Mouse (Mus musculus) midbrain, embryonic 13.5 days (tissue): ENCODE measurements around the gene Ccnj. TPM values are rescaled to one million over a fixed set of nuclear protein-coding genes. Genes with fewer than 3 reads are reported as not detected.
A peak's percentile ranks its signal among the peaks of the same experiment; 100 is the strongest.

Experiments
- ATAC-seq: fragments of 200-750 bp; cut with Nextera tagmentation; 2 replicates; pipeline ENCODE4 v1.8.0; 2017; ENCODE audit warnings: mild to moderate bottlenecking, moderate TSS enrichment, moderate library complexity
- H3K27ac ChIP-seq: fragments of 300-500 bp; sonication (generic); 2 replicates; pipeline ENCODE4 v1.5.1; 2015; ENCODE audit warnings: inconsistent platforms, mild to moderate bottlenecking, moderate library complexity
- H3K27me3 ChIP-seq: fragments of 300-500 bp; sonication (generic); 2 replicates; pipeline ENCODE4 v1.6.1; 2015; ENCODE audit warnings: mild to moderate bottlenecking, inconsistent platforms
- H3K36me3 ChIP-seq: fragments of 300-500 bp; sonication (generic); 2 replicates; pipeline ENCODE4 v1.6.1; 2015; ENCODE audit warnings: mild to moderate bottlenecking, inconsistent platforms
- H3K4me1 ChIP-seq: fragments of 300-500 bp; sonication (generic); replicated peaks from 2 replicates; pipeline ENCODE4 v1.6.1; 2015; ENCODE audit warnings: inconsistent platforms
- H3K4me2 ChIP-seq: fragments of 300-500 bp; sonication (generic); replicated peaks from 2 replicates; pipeline ENCODE4 v1.6.1; 2015; ENCODE audit warnings: moderate library complexity, mild to moderate bottlenecking, inconsistent platforms
- H3K4me3 ChIP-seq: fragments of 300-500 bp; sonication (generic); replicated peaks from 2 replicates; pipeline ENCODE4 v1.5.1; 2015; ENCODE audit warnings: mild to moderate bottlenecking, inconsistent platforms
- H3K9ac ChIP-seq: fragments of 300-500 bp; sonication (generic); replicated peaks from 2 replicates; pipeline ENCODE4 v1.6.1; 2015; ENCODE audit warnings: mild to moderate bottlenecking, inconsistent platforms
- H3K9me3 ChIP-seq: fragments of 300-500 bp; sonication (generic); 2 replicates; pipeline ENCODE4 v1.6.1; 2016; ENCODE audit warnings: mild to moderate bottlenecking, inconsistent platforms
- WGBS: fragments of 180-500 bp; shearing (Covaris S2); methylation state at CpG from one replicate; pipeline ENCODE4 v1.1.7; 2015; 5-methylcytosine and 5-hydroxymethylcytosine counted together
- polyA plus RNA-seq: library from polyadenylated mRNA; unstranded; fragments of >200 nt; fragmentation: Nextera tagmentation; extraction: Ambion mirVana; gene quantifications from 2 replicates; pipeline ENCODE4 v1.2.1, GENCODE M21; 2015

Ccnj gene
- polyA plus RNA-seq, result 27.8 and 30.0 TPM in 2 replicates

- Histone ChIP-seq H3K4me2 (peak within 1 kb of the TSS; percentile 79), H3K27me3 (no peaks in the 10 kb centered on the region), H3K4me3 (peak within 1 kb of the TSS; percentile 66), H3K27ac (peak within 1 kb of the TSS; percentile 96), H3K9me3 (no peaks in the 10 kb centered on the region), H3K4me1 (peaks cover 47% of the 10 kb centered on the region), H3K9ac (peak within 1 kb of the TSS; percentile 97), H3K36me3 (no peaks in the 10 kb centered on the region)
- ATAC-seq, result peak; percentile 99
- WGBS, result under 1% methylated on average over 71 of the region's 71 CpGs
Measured at GRCm38 (mm10) chr19:40830703-40831415, at the start of gene Ccnj. Gene Ccnj, plus strand, starts transcription at chr19:40831279.

- Histone ChIP-seq H3K4me2 (no peak overlapping the region), H3K4me1 (no peaks in the 10 kb centered on the region), H3K4me3 (no peak overlapping the region), H3K36me3 (no peaks in the 10 kb centered on the region), H3K27me3 (no peaks in the 10 kb centered on the region), H3K9me3 (no peaks in the 10 kb centered on the region), H3K27ac (no peak overlapping the region), H3K9ac (no peak overlapping the region)
- ATAC-seq, result no peak
- WGBS, result 75% methylated on average over 15 of the region's 15 CpGs
Measured at GRCm38 (mm10) chr19:40788004-40788714, 42.9 kb upstream of the Ccnj start.

- Histone ChIP-seq H3K4me1 (no peaks in the 10 kb centered on the region), H3K27me3 (no peaks in the 10 kb centered on the region), H3K9ac (no peak overlapping the region), H3K4me3 (no peak overlapping the region), H3K4me2 (no peak overlapping the region), H3K27ac (no peak overlapping the region), H3K36me3 (no peaks in the 10 kb centered on the region), H3K9me3 (no peaks in the 10 kb centered on the region)
- no peak for ATAC-seq
- WGBS, result 85% methylated on average over 2 of the region's 2 CpGs
Measured at GRCm38 (mm10) chr19:40788715-40789084, 42.4 kb upstream of the Ccnj start.

GRCm38 (mm10) chr19:40805176-40805737 lies 25.8 kb upstream of the Ccnj start:
- Histone ChIP-seq H3K36me3 (no peaks in the 10 kb centered on the region), H3K4me1 (0 out of 2 replicates have a peak, but pooled peaks cover 5% of the 10 kb centered on the region), H3K4me3 (no peak overlapping the region), H3K9ac (no peak overlapping the region), H3K27ac (no peak overlapping the region), H3K9me3 (no peaks in the 10 kb centered on the region), H3K4me2 (no peak overlapping the region), H3K27me3 (no peaks in the 10 kb centered on the region)
- ATAC-seq, result no peak
- 28% methylated on average over 7 of the region's 7 CpGs for WGBS

- no peak for ATAC-seq
Measured at GRCm38 (mm10) chr19:40809858-40810257, 21.2 kb upstream of the Ccnj start.

GRCm38 (mm10) chr19:40811840-40812239 lies 19.2 kb upstream of the Ccnj start:
- no peak for ATAC-seq
- 78% methylated on average over 4 of the region's 4 CpGs for WGBS
- no peaks in the 10 kb centered on the region for H3K9me3 ChIP-seq

More at GRCm38 (mm10) chr19:40809858-40810257, 21.2 kb upstream of the Ccnj start:
- Histone ChIP-seq H3K27ac (no peak overlapping the region), H3K4me1 (0 out of 2 replicates have a peak, but pooled peaks cover 5% of the 10 kb centered on the region), H3K36me3 (no peaks in the 10 kb centered on the region), H3K9me3 (no peaks in the 10 kb centered on the region), H3K27me3 (no peaks in the 10 kb centered on the region), H3K4me2 (no peak overlapping the region), H3K4me3 (no peak overlapping the region), H3K9ac (no peak overlapping the region)
- WGBS, result 60% methylated on average over 7 of the region's 7 CpGs

GRCm38 (mm10) chr19:40812778-40813177 lies 18.3 kb upstream of the Ccnj start:
- H3K4me1 ChIP-seq, result no peaks in the 10 kb centered on the region
- no peaks in the 10 kb centered on the region for H3K27me3 ChIP-seq
- no peak overlapping the region for H3K9ac ChIP-seq
- no peak overlapping the region for H3K4me2 ChIP-seq
- WGBS, result 90% methylated on average over 3 of the region's 3 CpGs
- no peak for ATAC-seq
- no peak overlapping the region for H3K27ac ChIP-seq
- H3K4me3 ChIP-seq, result no peak overlapping the region
- H3K9me3 ChIP-seq, result no peaks in the 10 kb centered on the region
- H3K36me3 ChIP-seq, result no peaks in the 10 kb centered on the region

More at GRCm38 (mm10) chr19:40811840-40812239, 19.2 kb upstream of the Ccnj start:
- Histone ChIP-seq H3K36me3 (no peaks in the 10 kb centered on the region), H3K4me3 (no peak overlapping the region), H3K27me3 (no peaks in the 10 kb centered on the region), H3K4me1 (no peaks in the 10 kb centered on the region), H3K4me2 (no peak overlapping the region), H3K27ac (no peak overlapping the region), H3K9ac (no peak overlapping the region)

GRCm38 (mm10) chr19:40813385-40813784 lies 17.7 kb upstream of the Ccnj start:
- 88% methylated on average over 14 of the region's 14 CpGs for WGBS
- Histone ChIP-seq H3K4me1 (no peaks in the 10 kb centered on the region), H3K27ac (no peak overlapping the region), H3K4me3 (no peak overlapping the region), H3K9ac (no peak overlapping the region), H3K4me2 (no peak overlapping the region), H3K27me3 (no peaks in the 10 kb centered on the region), H3K9me3 (no peaks in the 10 kb centered on the region), H3K36me3 (no peaks in the 10 kb centered on the region)
- no peak for ATAC-seq

- H3K36me3 ChIP-seq, result no peaks in the 10 kb centered on the region
- no peak overlapping the region for H3K4me2 ChIP-seq
- no peak overlapping the region for H3K4me3 ChIP-seq
- no peak for ATAC-seq
- H3K27me3 ChIP-seq, result no peaks in the 10 kb centered on the region
- no peak overlapping the region for H3K27ac ChIP-seq
- no peak overlapping the region for H3K9ac ChIP-seq
- no peaks in the 10 kb centered on the region for H3K9me3 ChIP-seq
- 88% methylated on average over 7 of the region's 7 CpGs for WGBS
- no peaks in the 10 kb centered on the region for H3K4me1 ChIP-seq
Measured at GRCm38 (mm10) chr19:40815645-40816183, 15.4 kb upstream of the Ccnj start.

GRCm38 (mm10) chr19:40817901-40818532 lies 13.1 kb upstream of the Ccnj start:
- Histone ChIP-seq H3K4me2 (no peak overlapping the region), H3K36me3 (no peaks in the 10 kb centered on the region), H3K27me3 (no peaks in the 10 kb centered on the region), H3K9ac (no peak overlapping the region), H3K4me3 (no peak overlapping the region), H3K27ac (no peak overlapping the region), H3K4me1 (no peaks in the 10 kb centered on the region), H3K9me3 (no peaks in the 10 kb centered on the region)
- no peak for ATAC-seq
- 89% methylated on average over 6 of the region's 6 CpGs for WGBS

GRCm38 (mm10) chr19:40818764-40819163 lies 12.3 kb upstream of the Ccnj start:
- 85% methylated on average over 7 of the region's 7 CpGs for WGBS
- H3K4me2 ChIP-seq, result no peak overlapping the region
- no peaks in the 10 kb centered on the region for H3K4me1 ChIP-seq
- no peak overlapping the region for H3K27ac ChIP-seq
- no peaks in the 10 kb centered on the region for H3K36me3 ChIP-seq
- no peaks in the 10 kb centered on the region for H3K9me3 ChIP-seq
- no peak overlapping the region for H3K4me3 ChIP-seq
- no peaks in the 10 kb centered on the region for H3K27me3 ChIP-seq
- no peak for ATAC-seq
- H3K9ac ChIP-seq, result no peak overlapping the region
